Mouse (Mus musculus): ENCODE data around the gene Ccdc85b.

DNA sequence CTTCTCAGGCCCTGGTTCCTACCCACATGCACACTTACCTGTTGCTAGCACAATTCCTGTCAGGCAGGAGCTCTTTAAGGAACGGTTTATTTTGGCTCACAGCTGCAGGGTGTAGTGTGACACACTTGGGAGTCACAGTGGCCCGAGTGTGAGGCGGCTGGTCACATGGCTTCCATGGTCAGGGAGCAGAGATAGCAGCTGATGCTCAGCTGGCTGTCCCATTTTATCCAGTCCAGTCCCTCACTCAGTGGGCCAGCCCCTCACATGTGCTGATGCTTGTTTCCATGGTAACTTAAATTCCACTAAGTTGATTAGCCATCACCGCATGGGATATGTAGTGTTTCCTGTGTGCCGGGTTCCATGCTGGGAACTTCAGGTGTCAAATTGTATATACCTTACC lies 45.7 kb downstream of the Ccdc85b start:
- no peak for TF ChIP-seq POLR2A (IDR thresholded peaks at IDR 0.05; ENCODE audit: borderline replicate concordance, control insufficient read depth, low read depth, low read length)
- TF ChIP-seq CTCF (IDR thresholded peaks at IDR 0.05; ENCODE audit: control insufficient read depth, insufficient read depth, low read length): no peak
